Mouse (Mus musculus): ENCODE results near the gene Pglyrp4. TPM values are rescaled to one million over a fixed set of nuclear protein-coding genes. Genes with fewer than 3 reads are reported as not detected.
"Not testable (repeated sequence)": the region's sequence is repeated elsewhere in the genome, so short reads cannot be mapped to it uniquely, and the experiment has no call there.

Pglyrp4 gene
- polyA plus RNA-seq, 1 experiment from 2014 or later: 0.06 TPM

DNA sequence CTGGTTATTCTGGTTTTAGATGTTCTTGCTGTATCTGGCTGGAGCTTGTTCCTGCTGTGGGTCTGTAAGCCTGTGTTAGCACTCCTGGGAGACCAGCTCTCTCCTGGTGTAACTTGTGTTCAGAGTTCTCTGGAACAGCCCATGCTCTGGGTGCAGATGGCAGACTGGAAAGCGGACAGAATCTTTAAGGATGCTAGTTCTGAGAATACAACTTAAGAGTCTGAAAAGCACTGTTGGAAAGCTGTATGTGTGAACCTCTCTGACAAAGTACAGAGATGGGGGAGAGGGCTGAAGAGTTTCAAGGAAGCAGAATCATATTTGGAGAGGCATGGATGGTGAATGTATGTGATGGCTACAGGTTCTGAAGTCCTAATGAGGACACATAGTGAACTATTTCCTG is 23.0 kb downstream of the Pglyrp4 start:
- Histone ChIP-seq H3K4me1 (ENCODE audit: control insufficient read depth, insufficient read depth, low read length) (no peaks in the 10 kb centered on the region), H3K4me2 (ENCODE audit: low read depth, low read length) (no peak overlapping the region), H3K36me3 (ENCODE audit: control insufficient read depth, insufficient read depth, low read length) (no peaks in the 10 kb centered on the region), H3K9me3 (replicated peaks; ENCODE audit: control insufficient read depth, low read length) (no peaks in the 10 kb centered on the region), H3K27ac (ENCODE audit: low read length) (no peak overlapping the region), H3K9ac (ENCODE audit: low read length) (no peak overlapping the region), H3K27me3 (ENCODE audit: control insufficient read depth, insufficient read depth, low read length) (no peaks in the 10 kb centered on the region), H3K4me3 (replicated peaks; ENCODE audit: low read length) (no peak overlapping the region)
- WGBS: 100% methylated on average over 1 of the region's 1 CpGs
- ATAC-seq (ENCODE audit: insufficient read depth, low FRiP score): no peak

DNA sequence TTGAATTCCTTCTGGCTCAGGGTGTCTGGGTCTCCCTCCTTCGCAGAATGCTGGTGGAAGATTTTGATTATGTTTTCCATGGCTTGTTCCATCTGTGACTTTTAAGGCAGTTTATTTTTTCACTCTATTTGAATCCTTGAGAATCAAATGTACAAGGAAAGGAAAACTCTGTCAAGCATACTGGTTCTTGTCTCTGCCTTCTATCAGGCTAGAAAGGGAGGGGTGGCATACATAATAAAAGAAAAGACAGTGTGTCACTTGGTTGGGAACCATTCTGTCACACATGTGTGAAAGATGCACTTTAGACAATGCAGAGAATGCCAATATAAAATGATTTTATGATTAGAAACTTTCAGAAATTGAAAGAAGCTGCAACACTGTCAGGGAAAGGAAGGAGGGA is 51.1 kb downstream of the Pglyrp4 start, which contains the start of gene Gm5849:
Gene Gm5849, minus strand, starts transcription at position 101 of the 400 bp plus-strand sequence.
- H3K4me2 ChIP-seq (ENCODE audit: low read depth, low read length); H3K4me3 ChIP-seq (replicated peaks; ENCODE audit: low read length); H3K27ac ChIP-seq (ENCODE audit: low read length); H3K9me3 ChIP-seq (replicated peaks; ENCODE audit: control insufficient read depth, low read length); ATAC-seq (ENCODE audit: insufficient read depth, low FRiP score); H3K36me3 ChIP-seq (ENCODE audit: control insufficient read depth, insufficient read depth, low read length); H3K4me1 ChIP-seq (ENCODE audit: control insufficient read depth, insufficient read depth, low read length); H3K27me3 ChIP-seq (ENCODE audit: control insufficient read depth, insufficient read depth, low read length); H3K9ac ChIP-seq (ENCODE audit: low read length): not testable (repeated sequence)
- 80% methylated on average over 1 of the region's 1 CpGs for WGBS

Other genes starting within 250 kb of the Pglyrp4 start
- gene Snapin, start 235.9 kb upstream of the Pglyrp4 start, polyA plus RNA-seq (2015; fragmentation: Nextera tagmentation; extraction: Ambion mirVana): 77.5 and 79.1 TPM in 2 replicates
- 92.7 and 105 TPM in 2 replicates for gene Chtop, start 217.4 kb upstream of the Pglyrp4 start, polyA plus RNA-seq (2015; fragmentation: Nextera tagmentation; extraction: Ambion mirVana)
- gene S100a1, start 212.5 kb upstream of the Pglyrp4 start, polyA plus RNA-seq (2015; fragmentation: Nextera tagmentation; extraction: Ambion mirVana): 85.3 and 99.1 TPM in 2 replicates
- 37.3 and 44.1 TPM in 2 replicates for gene S100a13, start 212.5 kb upstream of the Pglyrp4 start, polyA plus RNA-seq (2015; fragmentation: Nextera tagmentation; extraction: Ambion mirVana)
- 149 and 199 TPM in 2 replicates for gene S100a14, start 200.1 kb upstream of the Pglyrp4 start, polyA plus RNA-seq (2015; fragmentation: Nextera tagmentation; extraction: Ambion mirVana)
- 407 and 487 TPM in 2 replicates for gene S100a16, start 189.7 kb upstream of the Pglyrp4 start, polyA plus RNA-seq (2015; fragmentation: Nextera tagmentation; extraction: Ambion mirVana)
- gene S100a3, start 166.3 kb upstream of the Pglyrp4 start, polyA plus RNA-seq (2015; fragmentation: Nextera tagmentation; extraction: Ambion mirVana): 2.6 and 5.0 TPM in 2 replicates
- 0.93 and 1.3 TPM in 2 replicates for gene S100a2, start 136.7 kb upstream of the Pglyrp4 start, polyA plus RNA-seq (2015; fragmentation: Nextera tagmentation; extraction: Ambion mirVana)
- not detected in 2 replicates for gene Gm42674, start 125.0 kb upstream of the Pglyrp4 start, polyA plus RNA-seq (2015; fragmentation: Nextera tagmentation; extraction: Ambion mirVana)
- gene S100a4, start 123.1 kb upstream of the Pglyrp4 start, polyA plus RNA-seq (2015; fragmentation: Nextera tagmentation; extraction: Ambion mirVana): 12.5 and 15.1 TPM in 2 replicates
- 4.5 and 5.2 TPM in 2 replicates for gene S100a5, start 118.4 kb upstream of the Pglyrp4 start, polyA plus RNA-seq (2015; fragmentation: Nextera tagmentation; extraction: Ambion mirVana)
- gene S100a6, start 114.0 kb upstream of the Pglyrp4 start, polyA plus RNA-seq (2015; fragmentation: Nextera tagmentation; extraction: Ambion mirVana): 820 and 892 TPM in 2 replicates
- 9.8 and 29.5 TPM in 2 replicates for gene S100a7a, start 72.9 kb upstream of the Pglyrp4 start, polyA plus RNA-seq (2015; fragmentation: Nextera tagmentation; extraction: Ambion mirVana)
- 235 and 367 TPM in 2 replicates for gene S100a8, start 57.9 kb upstream of the Pglyrp4 start, polyA plus RNA-seq (2015; fragmentation: Nextera tagmentation; extraction: Ambion mirVana)
- 151 and 235 TPM in 2 replicates for gene S100a9, start 31.2 kb upstream of the Pglyrp4 start, polyA plus RNA-seq (2015; fragmentation: Nextera tagmentation; extraction: Ambion mirVana)
- not detected in 2 replicates for gene Gm5849, start 51.0 kb downstream of the Pglyrp4 start, polyA plus RNA-seq (2015; fragmentation: Nextera tagmentation; extraction: Ambion mirVana)